Mouse (Mus musculus): ENCODE measurements around the gene Gpr119. TPM values are rescaled to one million over a fixed set of nuclear protein-coding genes. Genes with fewer than 3 reads are reported as not detected.
A peak's percentile ranks its signal among the peaks of the same experiment; 100 is the strongest.

Gpr119 gene
- polyA plus RNA-seq, 1 experiment from 2014 or later: not detected

GRCm38 (mm10) chrX:48623379-48624053 is 50.8 kb downstream of the Gpr119 start, which contains the start of gene Slc25a14:
Slc25a14 (plus strand) TSS chrX:48623413.
- Histone ChIP-seq H3K36me3 (no peaks in the 10 kb centered on the region), H3K4me2 (replicated peaks) (peak within 1 kb of the TSS; percentile 54), H3K4me3 (peak within 1 kb of the TSS; percentile 57), H3K27me3 (no peaks in the 10 kb centered on the region), H3K4me1 (no peaks in the 10 kb centered on the region), H3K9me3 (no peaks in the 10 kb centered on the region), H3K27ac (replicated peaks) (peak within 1 kb of the TSS; percentile 83), H3K9ac (replicated peaks) (peak within 1 kb of the TSS; percentile 59)
- 29% methylated on average over 36 of the region's 38 CpGs for WGBS
- peak; percentile 97 for ATAC-seq (ENCODE audit: low FRiP score, low read depth)

GRCm38 (mm10) chrX:48623049-48623378 is 51.3 kb downstream of the Gpr119 start:
- Histone ChIP-seq H3K4me3 (peak overlapping the region; percentile 57), H3K9me3 (no peaks in the 10 kb centered on the region), H3K9ac (replicated peaks) (peak overlapping the region; percentile 59; the same call in 1 of the 2 replicates), H3K36me3 (no peaks in the 10 kb centered on the region), H3K27ac (replicated peaks) (peak overlapping the region; percentile 83), H3K4me1 (no peaks in the 10 kb centered on the region), H3K4me2 (replicated peaks) (peak overlapping the region; percentile 54), H3K27me3 (no peaks in the 10 kb centered on the region)
- WGBS: 15% methylated on average over 4 of the region's 4 CpGs
- ATAC-seq (ENCODE audit: low FRiP score, low read depth): no peak

Small RNA genes within 50 kb of the gene (microRNA-seq; reads per million reads assigned to microRNA genes)
- gene Gm27828: not detected

Other genes starting within 250 kb of the Gpr119 start
- gene Elf4, start 211.3 kb downstream of the Gpr119 start, polyA plus RNA-seq (2016; fragmentation: Nextera tagmentation; extraction: Ambion mirVana): 1.6 and 1.8 TPM in 2 replicates
- gene Aifm1, start 160.9 kb downstream of the Gpr119 start, polyA plus RNA-seq (2016; fragmentation: Nextera tagmentation; extraction: Ambion mirVana): 61.8 and 63.2 TPM in 2 replicates
- gene Rab33a, start 155.2 kb downstream of the Gpr119 start, polyA plus RNA-seq (2016; fragmentation: Nextera tagmentation; extraction: Ambion mirVana): 39.2 and 45.0 TPM in 2 replicates
- gene Zfp280c, start 80.0 kb downstream of the Gpr119 start, polyA plus RNA-seq (2016; fragmentation: Nextera tagmentation; extraction: Ambion mirVana): 18.3 and 21.0 TPM in 2 replicates
- 27.4 and 30.2 TPM in 2 replicates for gene Slc25a14, start 51.1 kb downstream of the Gpr119 start, polyA plus RNA-seq (2016; fragmentation: Nextera tagmentation; extraction: Ambion mirVana)
- gene Rbmx2, start 20.5 kb upstream of the Gpr119 start, polyA plus RNA-seq (2016; fragmentation: Nextera tagmentation; extraction: Ambion mirVana): 23.7 and 26.7 TPM in 2 replicates
- not detected in 2 replicates for gene Gm595, start 203.2 kb upstream of the Gpr119 start, polyA plus RNA-seq (2016; fragmentation: Nextera tagmentation; extraction: Ambion mirVana)